Mouse (Mus musculus) c-Kit-negative CD71-positive TER-119-positive erythroid progenitor cells, embryonic 14.5 days (primary cell): Measurements from ENCODE around the gene Chd2.
A peak's percentile ranks its signal among the peaks of the same experiment; 100 is the strongest.

Experiments used
- DNase-seq: peaks from one replicate; pipeline ENCODE4 v3.0.0-alpha.2; 2013; ENCODE audit warnings: low read depth, low spot score

The Chd2 gene

GRCm38 (mm10) chr7:73564131-73564530 is 22.5 kb upstream of the Chd2 start:
- no peak for DNase-seq

- DNase-seq, result no peak
Observed at GRCm38 (mm10) chr7:73561492-73562055, 19.9 kb upstream of the Chd2 start.

- no peak for DNase-seq
Observed at GRCm38 (mm10) chr7:73560811-73561210, 19.2 kb upstream of the Chd2 start.

GRCm38 (mm10) chr7:73559853-73560190 is 18.2 kb upstream of the Chd2 start:
- no peak for DNase-seq

GRCm38 (mm10) chr7:73559170-73559852 is 17.7 kb upstream of the Chd2 start:
- DNase-seq, result no peak

- peak; percentile 100 for DNase-seq
Observed at GRCm38 (mm10) chr7:73558293-73559169, 16.9 kb upstream of the Chd2 start.

- DNase-seq, result peak; percentile 43
Observed at GRCm38 (mm10) chr7:73557671-73558265, 16.1 kb upstream of the Chd2 start.

- DNase-seq, result peak; percentile 52
Observed at GRCm38 (mm10) chr7:73556688-73557667, 15.3 kb upstream of the Chd2 start.

- no peak for DNase-seq
Observed at GRCm38 (mm10) chr7:73555918-73556580, 14.4 kb upstream of the Chd2 start.

GRCm38 (mm10) chr7:73554849-73555248 is 13.2 kb upstream of the Chd2 start:
- no peak for DNase-seq

GRCm38 (mm10) chr7:73553160-73553559 is 11.5 kb upstream of the Chd2 start:
- no peak for DNase-seq

- peak; percentile 56 for DNase-seq
Observed at GRCm38 (mm10) chr7:73552054-73552750, 10.6 kb upstream of the Chd2 start.

GRCm38 (mm10) chr7:73551370-73551769 is 9.7 kb upstream of the Chd2 start:
- no peak for DNase-seq

- no peak for DNase-seq
Observed at GRCm38 (mm10) chr7:73548051-73548450, 6.4 kb upstream of the Chd2 start.

- DNase-seq, result no peak
Observed at GRCm38 (mm10) chr7:73546561-73547510, 5.2 kb upstream of the Chd2 start.

- DNase-seq, result no peak
Observed at GRCm38 (mm10) chr7:73545004-73545403, 3.4 kb upstream of the Chd2 start.

GRCm38 (mm10) chr7:73542131-73542853 is 662 bp upstream of the Chd2 start:
- DNase-seq, result no peak

GRCm38 (mm10) chr7:73541079-73541390 is 595 bp downstream of the Chd2 start:
- DNase-seq, result no peak
